Mouse (Mus musculus) embryonic fibroblast, embryonic 13.5 days (primary cell): ENCODE results near the gene Olfr12.

Experiments used
- CTCF ChIP-seq: IDR thresholded peaks from 2 replicates; pipeline ENCODE4 v1.5.1; 2011; ENCODE audit warnings: mild to moderate bottlenecking, control low read depth, low read length, moderate library complexity, borderline replicate concordance; ENCODE audit not compliant: insufficient read depth
- POLR2A ChIP-seq: IDR thresholded peaks from 2 replicates; pipeline ENCODE4 v1.6.1; 2011; ENCODE audit warnings: low read depth, mild to moderate bottlenecking, control low read depth, low read length, moderate library complexity

DNA sequence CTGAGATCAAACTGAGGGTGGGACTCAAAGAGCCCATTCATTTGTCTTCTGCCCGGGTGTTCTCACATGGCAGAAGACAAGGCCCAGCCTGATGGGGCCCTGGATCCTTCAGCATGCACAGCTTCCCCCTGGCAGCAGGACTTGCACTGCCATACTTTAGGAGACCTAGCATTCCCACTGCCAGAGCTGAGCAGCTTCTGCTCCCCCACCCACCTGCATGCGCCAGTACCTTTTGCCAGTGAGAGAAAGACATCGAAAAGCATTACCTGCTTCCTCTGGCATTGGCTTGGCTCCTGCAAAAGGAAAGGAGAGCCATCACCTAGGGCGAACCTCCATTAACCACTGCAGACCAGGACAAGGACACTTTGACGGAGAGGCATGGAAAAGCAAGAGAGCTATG is 27.3 kb downstream of the Olfr12 start:
- TF ChIP-seq CTCF (no peak), POLR2A (no peak)
